Mouse (Mus musculus): ENCODE results near the gene Pah. TPM values are rescaled to one million over a fixed set of nuclear protein-coding genes. Genes with fewer than 3 reads are reported as not detected.
A peak's percentile ranks its signal among the peaks of the same experiment; 100 is the strongest.

Pah gene
- not detected in 2 replicates for polyA plus RNA-seq (2016; fragmentation: Nextera tagmentation; extraction: Ambion mirVana)

DNA sequence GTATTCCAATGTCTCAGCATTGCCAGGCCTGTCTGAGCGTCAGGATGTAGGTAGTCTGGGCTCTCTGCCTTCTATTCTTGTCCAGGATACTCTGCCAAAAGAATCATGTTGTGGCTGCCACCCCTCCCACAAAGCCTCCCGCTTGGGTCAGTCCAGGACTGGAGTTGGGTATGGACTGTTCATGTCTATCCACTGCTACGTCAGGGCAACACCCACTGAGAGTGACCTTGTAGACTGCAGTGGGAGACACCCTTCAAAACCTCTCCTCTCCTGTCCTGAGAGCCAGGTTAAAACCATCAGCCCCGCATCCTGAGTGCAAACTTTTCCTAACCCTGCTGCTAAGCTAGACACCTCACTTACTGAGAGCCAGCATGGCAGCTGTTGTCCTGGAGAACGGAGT, at the start of gene Pah:
TSS of gene Pah (plus strand) at position 150 of the 400 bp plus-strand sequence.
- 89% methylated on average over 5 of the region's 5 CpGs for WGBS

DNA sequence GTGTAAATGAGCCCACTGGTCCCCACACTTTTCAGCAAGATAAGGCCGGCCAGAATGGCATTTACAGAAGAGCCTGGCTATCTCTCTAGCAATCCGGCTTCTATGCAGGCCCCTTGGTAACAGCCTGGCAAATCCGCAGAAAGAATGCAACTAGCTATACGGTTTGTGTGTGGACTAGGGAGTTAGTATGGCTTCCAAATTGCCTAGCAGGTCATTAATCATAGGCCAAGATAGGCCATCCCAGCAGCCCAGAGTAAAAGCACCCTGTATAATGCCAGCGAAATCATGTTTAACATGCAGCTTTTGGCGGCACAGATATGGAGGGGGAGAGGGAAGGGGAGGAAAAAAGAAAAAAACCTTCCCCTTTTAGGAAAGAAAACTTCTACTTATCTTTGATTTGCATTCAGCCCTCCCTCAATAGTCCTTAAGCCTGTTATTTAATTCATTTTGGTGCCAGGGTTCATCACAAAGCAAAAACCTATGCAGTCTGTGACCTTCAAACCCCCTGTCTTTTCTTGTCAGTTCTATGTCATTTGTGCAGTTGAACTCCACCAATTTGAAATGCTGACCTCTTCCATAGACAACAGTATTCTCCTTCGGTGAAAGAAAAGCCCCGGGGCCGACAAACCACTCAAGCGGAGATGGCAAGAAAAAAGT, 48.0 kb upstream of the Pah start:
- peaks cover 12% of the 10 kb centered on the region for H3K4me1 ChIP-seq
- no peak overlapping the region for H3K9ac ChIP-seq
- H3K27ac ChIP-seq = 0 out of 2 replicates have a peak overlapping the region, but pooled peaks have one; percentile 6
- H3K4me3 ChIP-seq = no peak overlapping the region
- ATAC-seq (ENCODE audit: low FRiP score) = peak; percentile 78
- no peaks in the 10 kb centered on the region for H3K9me3 ChIP-seq (replicated peaks)
- WGBS = 35% methylated on average over 10 of the region's 10 CpGs
- H3K36me3 ChIP-seq = no peaks in the 10 kb centered on the region
- no peak overlapping the region for H3K4me2 ChIP-seq (replicated peaks)
- H3K27me3 ChIP-seq = peaks cover 4% of the 10 kb centered on the region; the same call in 1 of the 2 replicates

More for the DNA sequence above, at the start of gene Pah:
- Histone ChIP-seq H3K9me3 (replicated peaks) (no peaks in the 10 kb centered on the region), H3K27ac (no peak within 1 kb of the TSS), H3K36me3 (no peaks in the 10 kb centered on the region), H3K4me3 (no peak within 1 kb of the TSS), H3K27me3 (no peaks in the 10 kb centered on the region), H3K4me2 (replicated peaks) (no peak within 1 kb of the TSS), H3K4me1 (no peaks in the 10 kb centered on the region), H3K9ac (no peak within 1 kb of the TSS)
- no peak for ATAC-seq (ENCODE audit: low FRiP score)

DNA sequence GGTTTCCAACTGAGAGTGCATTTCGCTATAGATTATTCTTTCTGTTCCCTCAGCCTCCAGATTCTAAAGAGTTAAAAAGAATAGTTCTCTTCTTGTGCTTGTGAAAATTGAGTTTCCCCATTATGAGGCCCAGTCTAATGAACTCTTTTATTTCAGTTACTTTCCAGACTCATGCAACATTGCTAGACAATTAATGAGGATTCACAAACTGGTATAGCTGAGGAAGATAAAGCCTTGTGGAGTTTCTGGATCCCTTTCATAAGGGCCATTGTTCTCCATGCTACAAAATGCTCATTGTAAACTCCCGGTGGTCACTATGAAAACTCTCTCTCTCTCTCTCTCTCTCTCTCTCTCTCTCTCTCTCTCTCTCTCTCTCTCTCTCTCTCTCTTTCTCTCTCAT, 46.6 kb upstream of the Pah start:
- no peak for ATAC-seq (ENCODE audit: low FRiP score)
- 41% methylated on average over 2 of the region's 2 CpGs for WGBS
- H3K27me3 ChIP-seq = peaks cover 4% of the 10 kb centered on the region; the same call in 1 of the 2 replicates
- H3K36me3 ChIP-seq = no peaks in the 10 kb centered on the region
- H3K27ac ChIP-seq = no peak overlapping the region
- no peak overlapping the region for H3K9ac ChIP-seq
- H3K4me1 ChIP-seq = peaks cover 12% of the 10 kb centered on the region
- H3K4me2 ChIP-seq (replicated peaks) = no peak overlapping the region
- no peak overlapping the region for H3K4me3 ChIP-seq
- H3K9me3 ChIP-seq (replicated peaks) = no peaks in the 10 kb centered on the region

DNA sequence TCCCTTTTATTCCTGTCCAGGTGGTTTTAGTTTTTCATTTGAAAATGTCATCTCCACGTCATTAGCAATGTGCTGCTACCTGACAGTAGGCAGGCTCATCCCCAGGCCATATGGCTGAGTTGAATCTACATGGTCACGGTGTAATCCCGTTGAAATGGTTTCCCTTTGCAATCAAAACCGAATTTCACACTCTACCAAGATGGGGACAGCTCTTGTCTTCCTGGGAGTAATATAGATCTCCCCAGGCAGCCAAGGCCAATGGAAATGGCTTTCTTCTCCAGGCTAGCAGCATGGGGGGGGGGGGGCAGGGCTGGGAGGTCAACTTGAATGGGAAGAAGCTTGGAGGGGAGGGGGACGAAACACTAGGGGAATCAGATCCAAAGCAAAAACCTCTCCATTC, 43.7 kb upstream of the Pah start:
- H3K27me3 ChIP-seq = peaks cover 4% of the 10 kb centered on the region; the same call in 1 of the 2 replicates
- no peak overlapping the region for H3K27ac ChIP-seq
- 55% methylated on average over 5 of the region's 5 CpGs for WGBS
- H3K4me1 ChIP-seq = peaks cover 12% of the 10 kb centered on the region
- H3K9me3 ChIP-seq (replicated peaks) = no peaks in the 10 kb centered on the region
- ATAC-seq (ENCODE audit: low FRiP score) = peak; percentile 54
- no peak overlapping the region for H3K9ac ChIP-seq
- no peak overlapping the region for H3K4me2 ChIP-seq (replicated peaks)
- no peak overlapping the region for H3K4me3 ChIP-seq
- H3K36me3 ChIP-seq = no peaks in the 10 kb centered on the region

DNA sequence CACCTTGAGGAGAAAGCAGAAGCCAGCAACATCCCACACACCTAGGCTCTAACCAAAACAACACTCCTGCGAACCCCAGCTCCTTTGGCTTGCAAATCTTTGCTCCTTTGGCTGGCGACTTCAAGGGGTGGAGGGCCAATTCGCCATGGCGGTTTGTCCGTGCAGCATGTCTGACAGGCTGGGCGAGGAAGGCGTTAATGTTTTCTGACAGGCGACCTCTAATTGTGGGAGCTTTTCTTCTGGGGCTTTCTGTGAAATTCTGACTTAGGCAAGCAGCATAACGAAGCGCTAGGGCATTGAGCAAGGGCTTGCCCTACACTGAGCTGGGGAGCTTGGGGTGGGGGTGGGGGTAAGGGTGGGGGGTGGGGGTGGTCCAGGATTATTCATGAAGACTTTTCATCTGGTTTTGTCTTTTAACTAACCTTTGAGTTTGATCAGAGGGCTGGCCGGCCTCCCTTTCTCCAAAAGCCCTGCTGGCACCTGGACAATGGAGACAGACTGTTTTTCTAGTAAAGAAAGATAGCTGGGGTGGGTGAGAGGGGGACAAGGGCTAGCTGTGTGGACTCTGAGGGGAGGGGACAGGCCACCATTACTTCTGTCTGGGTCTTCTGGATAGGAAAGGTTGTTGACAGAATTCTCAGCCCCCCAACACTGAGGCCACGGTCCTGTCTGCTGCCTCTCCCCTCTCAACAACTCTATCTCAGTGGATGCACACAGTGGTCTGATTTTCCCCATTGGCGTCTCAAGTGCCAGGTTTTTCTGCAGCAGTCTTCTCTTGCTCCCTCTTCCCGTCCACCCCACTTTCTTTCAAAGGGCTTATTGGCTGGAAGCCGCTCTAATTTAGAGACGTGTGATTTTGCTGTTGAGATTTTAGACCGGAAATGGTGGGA, 36.5 kb upstream of the Pah start:
- Histone ChIP-seq H3K4me1 (peaks cover 43% of the 10 kb centered on the region), H3K27ac (peak overlapping the region; percentile 45), H3K4me3 (peak overlapping the region; percentile 34), H3K4me2 (replicated peaks) (peak overlapping the region; percentile 77), H3K9me3 (replicated peaks) (no peaks in the 10 kb centered on the region), H3K27me3 (peaks cover 21% of the 10 kb centered on the region), H3K36me3 (no peaks in the 10 kb centered on the region), H3K9ac (0 out of 2 replicates have a peak overlapping the region, but pooled peaks have one; percentile 56)
- ATAC-seq (ENCODE audit: low FRiP score) = peak; percentile 47
- WGBS = under 1% methylated on average over 17 of the region's 17 CpGs

DNA sequence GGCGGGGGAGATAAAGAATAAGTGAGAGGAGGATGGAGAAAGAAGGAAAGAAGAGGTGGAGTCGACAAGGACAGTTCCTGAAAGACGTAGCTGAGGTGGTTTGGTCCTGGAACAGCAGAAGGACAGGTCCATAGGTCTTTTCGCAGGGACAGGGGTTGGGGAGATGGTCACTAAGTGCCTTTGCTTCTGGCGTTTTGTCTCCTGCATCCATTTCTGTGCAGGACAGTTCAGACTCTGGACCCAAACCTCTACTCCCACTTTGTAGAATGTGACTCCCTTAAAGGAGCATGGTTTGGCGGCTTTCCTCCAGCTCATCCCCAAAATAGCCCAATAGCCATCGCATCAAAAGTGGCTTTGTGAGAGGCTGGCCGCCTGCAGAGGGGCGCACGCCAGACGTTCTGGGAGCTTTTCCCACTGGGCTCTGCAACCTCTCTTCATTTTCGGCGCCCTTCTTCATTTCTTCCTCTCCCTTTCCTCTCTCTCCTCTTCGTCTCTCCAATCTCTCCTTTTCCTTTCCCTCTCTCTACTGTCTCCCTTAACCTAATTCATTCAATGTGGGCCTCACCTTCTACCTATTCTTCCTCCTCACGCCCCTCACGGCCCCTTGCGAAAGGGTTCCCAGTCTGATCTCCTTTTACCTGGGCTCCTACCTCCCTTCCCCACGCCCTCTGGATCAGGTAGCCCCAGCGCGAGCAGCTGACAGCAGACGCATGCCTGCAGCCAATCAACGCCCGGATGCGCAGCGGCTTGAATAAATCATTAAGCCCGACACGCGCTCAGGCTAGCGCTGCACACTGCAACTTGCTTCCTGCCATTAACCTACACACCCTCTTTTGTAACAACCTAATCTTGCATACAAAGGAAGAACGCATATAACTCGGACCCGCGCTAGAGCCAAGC, 35.6 kb upstream of the Pah start:
- H3K4me1 ChIP-seq = peaks cover 51% of the 10 kb centered on the region
- 1% methylated on average over 33 of the region's 33 CpGs for WGBS
- no peaks in the 10 kb centered on the region for H3K9me3 ChIP-seq (replicated peaks)
- no peaks in the 10 kb centered on the region for H3K36me3 ChIP-seq
- H3K4me3 ChIP-seq = peak overlapping the region; percentile 34
- peaks cover 25% of the 10 kb centered on the region for H3K27me3 ChIP-seq
- H3K4me2 ChIP-seq (replicated peaks) = peak overlapping the region; percentile 77
- H3K27ac ChIP-seq = peak overlapping the region; percentile 66; the same call in 1 of the 2 replicates
- peak overlapping the region; percentile 56; the same call in 1 of the 2 replicates for H3K9ac ChIP-seq
- ATAC-seq (ENCODE audit: low FRiP score) = peak; percentile 55

DNA sequence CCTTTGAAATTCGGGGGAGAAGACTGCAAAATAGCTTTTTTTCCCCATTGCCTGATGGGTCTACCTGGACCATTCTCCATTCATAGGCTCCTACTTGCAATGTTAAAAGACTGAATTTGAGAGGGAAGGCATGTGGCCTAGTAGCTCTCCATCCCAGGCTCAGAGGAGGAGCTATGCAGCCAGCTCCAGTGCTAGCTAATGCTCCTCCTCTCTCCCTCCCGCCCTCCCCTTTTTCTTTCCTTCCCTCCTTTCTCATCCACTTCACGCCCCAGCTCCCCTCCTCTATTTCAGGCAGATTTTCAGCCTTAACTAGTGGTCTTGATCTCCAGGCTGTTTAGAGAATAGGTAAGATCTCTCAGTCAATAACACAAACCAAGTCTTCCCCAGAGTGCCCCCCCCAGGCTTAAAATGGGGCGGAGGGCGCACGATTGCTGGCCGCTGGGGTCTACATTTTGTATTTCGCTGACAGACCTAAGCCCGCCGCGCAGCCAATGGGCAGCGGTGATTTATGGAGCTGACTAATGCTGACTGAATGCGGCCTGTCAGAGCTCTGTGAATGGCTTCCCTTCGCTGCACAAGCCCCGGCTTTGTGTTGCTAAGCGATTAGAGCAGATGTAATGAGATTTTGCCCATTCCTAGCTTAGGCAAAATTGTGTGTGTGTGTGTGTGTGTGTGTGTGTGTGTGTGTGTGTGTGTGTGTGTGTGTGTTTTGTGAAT, 33.0 kb upstream of the Pah start:
- Histone ChIP-seq H3K9ac (peak overlapping the region; percentile 45; the same call in 1 of the 2 replicates), H3K4me2 (replicated peaks) (peak overlapping the region; percentile 43), H3K4me3 (peak overlapping the region; percentile 18; the same call in 1 of the 2 replicates), H3K9me3 (replicated peaks) (no peaks in the 10 kb centered on the region), H3K27me3 (peaks cover 29% of the 10 kb centered on the region), H3K27ac (peak overlapping the region; percentile 91), H3K4me1 (peaks cover 63% of the 10 kb centered on the region), H3K36me3 (no peaks in the 10 kb centered on the region)
- WGBS = under 1% methylated on average over 16 of the region's 16 CpGs
- peak; percentile 78 for ATAC-seq (ENCODE audit: low FRiP score)

DNA sequence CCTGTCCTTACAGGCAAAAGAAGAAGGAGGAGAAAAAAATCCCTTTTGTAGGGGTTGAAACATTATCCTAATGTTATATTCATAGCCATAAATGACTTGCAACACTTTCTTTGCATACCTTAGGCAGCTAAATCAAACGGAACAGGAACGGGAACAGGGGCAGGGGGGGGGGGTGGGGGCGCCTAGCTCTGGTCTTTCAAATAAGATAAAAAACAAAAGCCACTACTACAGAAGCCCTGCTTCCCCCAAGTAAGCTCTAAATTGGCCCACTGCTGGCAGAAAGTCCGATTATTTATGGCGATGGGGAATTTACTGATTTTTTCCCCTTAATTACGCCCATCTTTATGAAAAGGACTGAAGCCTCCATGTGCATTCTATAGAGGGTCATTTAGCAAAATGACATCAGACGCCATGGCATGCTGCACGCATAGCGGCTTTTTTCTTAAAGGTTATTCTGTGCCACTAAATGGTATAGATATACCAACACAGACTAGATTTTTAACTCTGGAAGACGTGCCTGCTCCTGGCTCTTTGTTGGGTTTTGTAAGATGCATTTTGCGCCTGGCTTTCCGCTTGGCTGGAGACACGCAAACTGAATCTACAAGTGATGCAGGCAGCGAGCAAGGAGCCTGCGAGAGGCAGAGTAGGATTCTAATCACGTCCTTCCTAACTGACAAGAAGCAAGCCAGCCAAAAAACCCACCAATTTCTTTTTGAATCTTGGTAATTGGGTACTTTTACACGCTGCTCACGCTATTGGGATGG, 32.2 kb upstream of the Pah start:
- ATAC-seq (ENCODE audit: low FRiP score) = peak; percentile 12
- Histone ChIP-seq H3K9me3 (replicated peaks) (no peaks in the 10 kb centered on the region), H3K27ac (peak overlapping the region; percentile 91), H3K9ac (peak overlapping the region; percentile 45), H3K4me2 (replicated peaks) (peak overlapping the region; percentile 43), H3K36me3 (no peaks in the 10 kb centered on the region), H3K4me1 (peaks cover 70% of the 10 kb centered on the region), H3K4me3 (0 out of 2 replicates have a peak overlapping the region, but pooled peaks have one; percentile 7), H3K27me3 (peaks cover 35% of the 10 kb centered on the region)
- 1% methylated on average over 18 of the region's 18 CpGs for WGBS

DNA sequence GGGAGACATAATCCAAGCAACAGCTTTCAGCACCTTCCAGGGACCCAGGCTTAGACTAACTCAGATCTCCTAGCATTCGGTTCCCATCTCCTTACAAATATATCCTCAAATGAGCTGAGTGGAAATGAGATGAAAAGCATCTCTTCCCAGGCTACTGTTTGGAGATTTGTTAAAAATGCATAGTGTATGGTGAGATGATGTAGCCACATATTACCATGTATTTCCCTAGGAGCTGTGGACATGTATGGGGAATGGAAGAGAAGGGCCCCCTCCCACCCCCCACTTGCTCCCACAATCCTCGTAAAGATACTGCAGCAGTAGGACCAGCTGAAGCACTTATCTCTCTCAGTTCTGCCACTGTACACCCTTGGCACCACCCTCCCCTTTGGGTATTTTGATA, 31.3 kb upstream of the Pah start:
- peak overlapping the region; percentile 91 for H3K27ac ChIP-seq
- no peak for ATAC-seq (ENCODE audit: low FRiP score)
- H3K4me1 ChIP-seq = peaks cover 72% of the 10 kb centered on the region
- WGBS = 0% methylated on average over 2 of the region's 2 CpGs
- no peaks in the 10 kb centered on the region for H3K36me3 ChIP-seq
- H3K4me3 ChIP-seq = peak overlapping the region; percentile 16
- H3K4me2 ChIP-seq (replicated peaks) = peak overlapping the region; percentile 73
- H3K27me3 ChIP-seq = peaks cover 42% of the 10 kb centered on the region
- H3K9me3 ChIP-seq (replicated peaks) = no peaks in the 10 kb centered on the region
- H3K9ac ChIP-seq = no peak overlapping the region

DNA sequence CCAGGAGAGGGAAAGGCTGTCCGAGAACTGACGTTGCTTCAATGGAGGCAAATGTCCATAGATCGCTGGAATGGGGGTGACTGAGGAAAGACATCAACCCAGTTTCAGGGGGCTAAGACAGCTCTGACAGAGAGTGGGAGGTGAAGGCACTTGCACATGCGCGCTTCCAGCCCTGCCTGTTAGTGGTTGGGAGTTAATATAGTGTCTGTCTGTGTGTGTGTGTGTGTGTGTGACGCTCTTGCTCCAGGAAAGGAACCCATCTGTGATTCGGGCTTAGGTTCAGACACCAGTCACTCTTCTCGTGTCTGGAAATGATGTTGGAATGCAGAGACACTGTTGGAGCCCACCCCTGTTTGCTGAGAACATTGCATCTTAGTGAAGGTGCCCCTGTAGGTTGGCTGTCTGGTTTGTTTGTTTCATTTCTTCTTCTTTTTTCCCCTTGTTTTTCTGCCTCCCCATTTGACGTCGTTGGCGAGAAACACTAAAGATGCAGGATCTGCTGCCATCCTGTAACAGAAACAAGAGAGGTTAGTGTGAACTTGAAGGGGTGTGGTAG, 30.0 kb upstream of the Pah start:
- peaks cover 60% of the 10 kb centered on the region for H3K4me1 ChIP-seq
- H3K4me3 ChIP-seq = peak overlapping the region; percentile 70
- H3K9ac ChIP-seq = peak overlapping the region; percentile 86
- H3K9me3 ChIP-seq (replicated peaks) = no peaks in the 10 kb centered on the region
- no peaks in the 10 kb centered on the region for H3K36me3 ChIP-seq
- peaks cover 48% of the 10 kb centered on the region for H3K27me3 ChIP-seq
- ATAC-seq (ENCODE audit: low FRiP score) = no peak
- WGBS = under 1% methylated on average over 11 of the region's 11 CpGs
- H3K27ac ChIP-seq = peak overlapping the region; percentile 95
- H3K4me2 ChIP-seq (replicated peaks) = peak overlapping the region; percentile 73

Data from hindbrain, embryonic 12.5 days (tissue).